Mouse (Mus musculus): ENCODE measurements around the gene Adat2. TPM values are rescaled to one million over a fixed set of nuclear protein-coding genes. Genes with fewer than 3 reads are reported as not detected.

The Adat2 gene
- 8.4 and 10.2 TPM in 2 replicates for polyA plus RNA-seq (2012; rRNA removed)
- polyA plus RNA-seq (2014; fragmentation: Nextera tagmentation; extraction: Ambion mirVana) = 4.8 and 5.3 TPM in 2 replicates

DNA sequence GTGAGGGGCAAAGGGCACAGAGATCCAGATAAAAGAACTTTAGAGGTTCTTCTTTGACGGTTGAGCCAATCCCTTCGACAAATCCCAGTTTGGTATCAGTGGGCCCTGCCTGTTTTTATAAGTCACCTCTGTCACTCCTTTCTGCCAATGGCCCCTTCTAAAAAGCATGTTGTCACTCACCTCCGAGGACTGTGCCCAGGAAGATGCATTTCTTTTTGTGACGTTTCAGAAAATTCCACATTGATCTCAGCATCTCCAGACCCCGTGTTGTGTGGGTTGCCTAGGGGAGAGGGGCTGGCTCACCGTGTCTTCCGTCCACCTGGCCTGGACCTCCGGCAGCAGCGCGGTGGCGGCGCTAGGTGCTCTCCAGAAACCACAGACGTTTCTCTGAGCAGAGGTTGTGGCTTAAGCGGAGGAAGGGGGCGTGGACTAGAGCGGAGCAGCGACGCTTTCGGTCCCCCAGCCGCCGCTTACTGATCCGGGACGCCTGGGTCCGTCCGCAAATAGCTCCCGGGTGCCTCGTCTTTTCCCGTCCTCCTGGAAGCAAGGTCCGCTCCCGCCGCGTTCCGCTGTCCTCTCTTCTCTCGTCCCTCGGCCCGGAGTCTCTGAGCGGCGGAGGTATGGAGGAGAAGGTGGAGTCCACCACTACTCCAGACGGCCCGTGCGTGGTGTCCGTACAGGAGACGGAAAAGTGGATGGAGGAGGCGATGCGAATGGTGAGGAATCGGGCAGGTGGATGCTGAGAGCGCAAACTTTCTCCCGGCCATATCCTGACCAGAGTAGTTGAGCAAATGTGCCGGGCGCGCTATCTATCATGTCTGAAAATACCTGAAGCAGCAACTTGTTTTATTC, at the start of gene Adat2, which contains the start of gene Pex3:
TSS of gene Adat2 (plus strand) at position 249 of the 852 bp plus-strand sequence.
TSS of gene Pex3 (minus strand) at position 497 of the 852 bp plus-strand sequence.
- peak within 1 kb of the TSS; percentile 73 for H3K27ac ChIP-seq (replicated peaks; ENCODE audit: low read depth, low read length)
- peak within 1 kb of the TSS; percentile 71 for H3K4me3 ChIP-seq (replicated peaks; ENCODE audit: low read length)
- H3K9ac ChIP-seq (ENCODE audit: low read depth, low read length, severe bottlenecking) = peak within 1 kb of the TSS; percentile 85
- 0 out of 2 replicates have a peak, but pooled peaks cover 2% of the 10 kb centered on the region for H3K36me3 ChIP-seq (ENCODE audit: control insufficient read depth, insufficient read depth, low read length)
- peak within 1 kb of the TSS; percentile 68 for H3K4me2 ChIP-seq (replicated peaks; ENCODE audit: low read depth, low read length, severe bottlenecking)
- no peaks in the 10 kb centered on the region for H3K9me3 ChIP-seq (ENCODE audit: control insufficient read depth, low read length)
- DNase-seq (ENCODE audit: low spot score) (peak; percentile 96), ATAC-seq (ENCODE audit: low FRiP score, low read depth) (peak; percentile 95)
- WGBS = 2% methylated on average over 47 of the region's 51 CpGs
- peaks cover 4% of the 10 kb centered on the region; the same call in 1 of the 2 replicates for H3K4me1 ChIP-seq (ENCODE audit: control insufficient read depth, insufficient read depth, low read length)
- H3K27me3 ChIP-seq (ENCODE audit: control insufficient read depth, insufficient read depth, low read length) = no peaks in the 10 kb centered on the region
- TF ChIP-seq POLR2A (IDR thresholded peaks at IDR 0.05; ENCODE audit: borderline replicate concordance, extremely low read depth, insufficient read depth, insufficient read length) = peak; percentile 44; the same call in 1 of the 2 replicates

DNA sequence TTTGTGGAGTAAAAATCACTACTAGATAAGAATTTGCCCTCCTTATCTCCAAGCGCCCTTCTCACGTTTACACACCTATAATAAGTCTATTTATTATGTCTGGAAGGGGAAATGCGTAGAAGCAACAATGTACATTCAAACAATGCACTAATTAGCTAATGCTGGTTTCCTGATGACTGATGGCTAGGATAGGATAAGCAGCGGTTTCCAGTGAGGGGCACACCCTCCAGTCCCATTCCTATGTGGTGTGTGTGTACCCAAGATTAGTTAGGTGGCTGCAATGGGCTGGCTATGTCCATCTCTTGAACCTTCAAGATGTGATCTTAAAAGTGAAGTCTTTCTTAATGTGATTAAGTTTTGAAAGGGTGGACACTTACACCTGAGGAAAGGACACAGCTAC, 30.8 kb upstream of the Adat2 start:
- Histone ChIP-seq H3K9me3 (ENCODE audit: control insufficient read depth, low read length) (no peaks in the 10 kb centered on the region), H3K4me3 (replicated peaks; ENCODE audit: low read length) (no peak overlapping the region), H3K27ac (replicated peaks; ENCODE audit: low read depth, low read length) (no peak overlapping the region), H3K4me1 (ENCODE audit: control insufficient read depth, insufficient read depth, low read length) (no peaks in the 10 kb centered on the region), H3K36me3 (ENCODE audit: control insufficient read depth, insufficient read depth, low read length) (peaks cover 9% of the 10 kb centered on the region; the same call in 1 of the 2 replicates), H3K9ac (ENCODE audit: low read depth, low read length, severe bottlenecking) (no peak overlapping the region), H3K4me2 (replicated peaks; ENCODE audit: low read depth, low read length, severe bottlenecking) (no peak overlapping the region), H3K27me3 (ENCODE audit: control insufficient read depth, insufficient read depth, low read length) (no peaks in the 10 kb centered on the region)
- 84% methylated on average over 4 of the region's 4 CpGs for WGBS
- DNase-seq (ENCODE audit: low spot score) (no peak), ATAC-seq (ENCODE audit: low FRiP score, low read depth) (no peak)
- no peak for TF ChIP-seq POLR2A (IDR thresholded peaks at IDR 0.05; ENCODE audit: borderline replicate concordance, extremely low read depth, insufficient read depth, insufficient read length)

DNA sequence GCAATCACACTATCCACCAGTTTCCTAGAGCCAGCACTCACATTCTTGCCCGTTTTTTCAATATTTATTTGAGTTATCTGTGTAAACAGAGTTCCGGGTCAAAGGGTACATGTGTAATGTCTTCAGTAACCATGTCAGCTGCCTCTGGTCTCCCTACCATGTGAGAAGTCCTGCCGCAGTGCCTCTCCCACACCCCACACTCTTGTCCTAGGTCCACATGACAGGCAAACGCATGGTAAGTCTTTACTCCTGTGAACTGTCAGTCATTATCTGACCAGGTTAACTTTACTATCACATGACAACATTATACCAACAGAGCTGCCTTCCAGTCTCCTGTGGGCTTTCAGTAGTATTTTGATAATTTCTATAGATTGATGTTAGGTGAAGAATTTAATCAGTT, 24.5 kb upstream of the Adat2 start:
- DNase-seq (ENCODE audit: low spot score) (no peak), ATAC-seq (ENCODE audit: low FRiP score, low read depth) (no peak)
- no peaks in the 10 kb centered on the region for H3K4me1 ChIP-seq (ENCODE audit: control insufficient read depth, insufficient read depth, low read length)
- no peak overlapping the region for H3K9ac ChIP-seq (ENCODE audit: low read depth, low read length, severe bottlenecking)
- 90% methylated on average over 4 of the region's 4 CpGs for WGBS
- peaks cover 50% of the 10 kb centered on the region for H3K36me3 ChIP-seq (ENCODE audit: control insufficient read depth, insufficient read depth, low read length)
- H3K9me3 ChIP-seq (ENCODE audit: control insufficient read depth, low read length) = no peaks in the 10 kb centered on the region
- H3K4me2 ChIP-seq (replicated peaks; ENCODE audit: low read depth, low read length, severe bottlenecking) = no peak overlapping the region
- H3K4me3 ChIP-seq (replicated peaks; ENCODE audit: low read length) = no peak overlapping the region
- no peak for TF ChIP-seq POLR2A (IDR thresholded peaks at IDR 0.05; ENCODE audit: borderline replicate concordance, extremely low read depth, insufficient read depth, insufficient read length)
- H3K27ac ChIP-seq (replicated peaks; ENCODE audit: low read depth, low read length) = no peak overlapping the region
- H3K27me3 ChIP-seq (ENCODE audit: control insufficient read depth, insufficient read depth, low read length) = no peaks in the 10 kb centered on the region

DNA sequence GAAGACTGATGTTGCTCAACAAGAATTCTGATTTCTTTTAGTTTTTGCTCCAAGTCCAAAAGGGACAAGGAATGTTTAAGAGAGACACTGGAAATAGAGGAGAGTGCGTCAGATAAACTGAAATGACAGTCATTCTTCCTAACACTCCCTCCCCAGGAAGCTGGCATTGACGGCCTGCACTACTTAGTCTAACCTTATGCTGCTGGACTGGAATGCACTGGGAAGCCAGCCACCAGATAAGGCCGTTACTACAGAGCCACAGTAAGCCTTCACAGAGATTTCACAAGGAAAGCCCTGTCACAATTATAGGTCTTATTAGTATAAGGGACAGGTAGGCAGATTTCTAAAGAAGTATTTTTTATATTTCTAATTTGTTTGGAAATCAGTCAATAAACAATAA, 17.9 kb upstream of the Adat2 start:
- Histone ChIP-seq H3K4me1 (ENCODE audit: control insufficient read depth, insufficient read depth, low read length) (no peaks in the 10 kb centered on the region), H3K27ac (replicated peaks; ENCODE audit: low read depth, low read length) (no peak overlapping the region), H3K9me3 (ENCODE audit: control insufficient read depth, low read length) (no peaks in the 10 kb centered on the region), H3K9ac (ENCODE audit: low read depth, low read length, severe bottlenecking) (no peak overlapping the region), H3K27me3 (ENCODE audit: control insufficient read depth, insufficient read depth, low read length) (no peaks in the 10 kb centered on the region), H3K4me3 (replicated peaks; ENCODE audit: low read length) (no peak overlapping the region), H3K4me2 (replicated peaks; ENCODE audit: low read depth, low read length, severe bottlenecking) (no peak overlapping the region), H3K36me3 (ENCODE audit: control insufficient read depth, insufficient read depth, low read length) (peaks cover 52% of the 10 kb centered on the region)
- no peak for TF ChIP-seq POLR2A (IDR thresholded peaks at IDR 0.05; ENCODE audit: borderline replicate concordance, extremely low read depth, insufficient read depth, insufficient read length)
- 85% methylated on average over 3 of the region's 3 CpGs for whole genome bisulfite sequencing
- DNase-seq (ENCODE audit: low spot score) = no peak
- no peak for ATAC-seq (ENCODE audit: low FRiP score, low read depth)

DNA sequence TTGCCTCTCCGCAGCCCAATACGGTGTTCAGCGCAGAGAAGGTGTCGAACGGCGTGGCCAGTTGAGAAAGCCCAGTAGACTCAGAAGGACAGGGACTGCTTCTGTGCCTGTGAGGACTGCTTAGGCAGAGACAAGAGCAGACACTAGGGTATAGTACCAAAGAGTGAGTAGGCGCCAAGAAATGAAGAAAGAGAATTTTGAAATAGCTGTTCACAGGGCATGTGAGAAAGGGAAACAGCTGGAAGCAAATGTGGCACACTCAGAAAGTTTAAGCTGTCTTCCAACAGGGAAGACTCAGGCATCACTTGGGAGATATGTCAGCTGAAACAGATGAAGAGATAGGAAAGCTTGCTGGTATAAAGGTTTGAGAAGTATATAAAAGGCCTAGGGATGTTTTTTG, 16.0 kb upstream of the Adat2 start:
- no peak overlapping the region for H3K27ac ChIP-seq (replicated peaks; ENCODE audit: low read depth, low read length)
- ATAC-seq (ENCODE audit: low FRiP score, low read depth) (no peak), DNase-seq (ENCODE audit: low spot score) (no peak)
- no peak for TF ChIP-seq POLR2A (IDR thresholded peaks at IDR 0.05; ENCODE audit: borderline replicate concordance, extremely low read depth, insufficient read depth, insufficient read length)
- no peaks in the 10 kb centered on the region for H3K4me1 ChIP-seq (ENCODE audit: control insufficient read depth, insufficient read depth, low read length)
- no peak overlapping the region for H3K4me3 ChIP-seq (replicated peaks; ENCODE audit: low read length)
- no peak overlapping the region for H3K9ac ChIP-seq (ENCODE audit: low read depth, low read length, severe bottlenecking)
- H3K9me3 ChIP-seq (ENCODE audit: control insufficient read depth, low read length) = no peaks in the 10 kb centered on the region
- 95% methylated on average over 7 of the region's 7 CpGs for WGBS
- no peaks in the 10 kb centered on the region for H3K27me3 ChIP-seq (ENCODE audit: control insufficient read depth, insufficient read depth, low read length)
- H3K36me3 ChIP-seq (ENCODE audit: control insufficient read depth, insufficient read depth, low read length) = peaks cover 49% of the 10 kb centered on the region
- H3K4me2 ChIP-seq (replicated peaks; ENCODE audit: low read depth, low read length, severe bottlenecking) = no peak overlapping the region

Measured in limb, embryonic 14.5 days (tissue).